In the genomic region with DNA sequence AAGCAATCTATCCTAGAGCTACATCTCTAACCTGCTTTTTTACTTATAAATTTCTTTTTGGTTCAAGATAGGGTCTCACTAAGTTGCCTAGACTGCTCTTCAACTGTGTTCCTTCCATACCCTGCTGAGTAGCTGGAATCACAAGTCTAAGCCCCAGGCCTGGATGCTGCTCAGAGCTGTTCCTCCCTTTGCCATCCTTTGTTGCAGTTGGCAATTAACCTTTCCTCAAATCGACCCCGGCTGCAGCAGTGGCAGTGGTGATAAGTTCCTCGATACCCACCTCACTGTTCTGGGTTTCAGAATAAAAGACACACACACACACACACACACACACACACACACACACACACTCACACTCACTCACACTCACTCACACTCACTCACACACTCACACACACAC, we compare ENCODE assay signal across 34 mouse cellular contexts. TPM values are rescaled to one million over a fixed set of nuclear protein-coding genes. Genes with fewer than 3 reads are reported as not detected.
"Had no signal": no experiment of that assay in that cellular context is flagged by ENCODE, and none has a peak within 500 bp of the region (broad histone marks: within the 10 kb centered on the region; RNA-seq: fewer than 3 reads in every experiment).

No protein-coding gene starts in this region.

- DNase-seq: heart, postnatal 10 days; heart, postnatal 14 days; heart, postnatal 36 days; heart, postnatal 4 days; kidney, adult 11 months; kidney, adult 18-20 months; kidney, adult 2 months; kidney, adult 8-10 months; kidney, adult 9 months; kidney, postnatal 10 days; kidney, postnatal 14 days; kidney, postnatal 25 days; kidney, postnatal 36 days; kidney, postnatal 4 days; layer of hippocampus, adult 9-11 months; layer of hippocampus, postnatal 36 days had no signal

- H3K9ac ChIP-seq: heart, embryonic 12.5 days; heart, embryonic 13.5 days; heart, embryonic 15.5 days; hindbrain, embryonic 12.5 days; hindbrain, embryonic 14.5 days; hindbrain, embryonic 15.5 days; intestine, embryonic 15.5 days; kidney, embryonic 15.5 days had no signal

- H3K27ac ChIP-seq: heart, embryonic 13.5 days; heart, embryonic 15.5 days; hindbrain, embryonic 12.5 days; hindbrain, embryonic 13.5 days; hindbrain, embryonic 14.5 days; hindbrain, postnatal 0 days; intestine, embryonic 15.5 days; kidney, embryonic 15.5 days; kidney, postnatal 0 days had no signal

- H3K36me3 ChIP-seq: heart, embryonic 10.5 days; heart, embryonic 12.5 days; heart, embryonic 13.5 days; heart, embryonic 15.5 days; hindbrain, embryonic 10.5 days; hindbrain, embryonic 12.5 days; hindbrain, embryonic 13.5 days; hindbrain, embryonic 15.5 days; intestine, embryonic 15.5 days; kidney, embryonic 15.5 days had no signal

- H3K9me3 ChIP-seq: heart, embryonic 10.5 days; heart, embryonic 12.5 days; heart, embryonic 13.5 days; heart, embryonic 15.5 days; hindbrain, embryonic 12.5 days; hindbrain, embryonic 13.5 days; hindbrain, embryonic 15.5 days; intestine, embryonic 15.5 days; kidney, embryonic 15.5 days had no signal

- H3K4me2 ChIP-seq: heart, embryonic 12.5 days; heart, embryonic 13.5 days; heart, embryonic 15.5 days; hindbrain, embryonic 12.5 days; hindbrain, embryonic 14.5 days; intestine, embryonic 15.5 days; kidney, embryonic 15.5 days had no signal

- ATAC-seq: inflammation-experienced regulatory T-cells, adult 6 months; intestine, embryonic 15.5 days; intestine, embryonic 16.5 days; intestine, postnatal 0 days had no signal

- H3K4me3 ChIP-seq: heart, embryonic 10.5 days; heart, embryonic 12.5 days; heart, embryonic 13.5 days; heart, embryonic 15.5 days; hindbrain, embryonic 10.5 days; hindbrain, embryonic 12.5 days; hindbrain, embryonic 13.5 days; hindbrain, embryonic 15.5 days; intestine, embryonic 15.5 days; kidney, embryonic 15.5 days; layer of hippocampus, adult 2 months had no signal

- H3K27me3 ChIP-seq: heart, embryonic 12.5 days; heart, embryonic 13.5 days; heart, embryonic 15.5 days; hindbrain, embryonic 12.5 days; hindbrain, embryonic 13.5 days; hindbrain, embryonic 15.5 days; intestine, embryonic 15.5 days; kidney, embryonic 15.5 days had no signal

RNA-seq across cellular contexts. Expression of a gene that starts 4.0 kb away (rescaled TPM):
- polyA plus RNA-seq: inflammation-experienced regulatory T-cells, adult 6 months had no signal

RNA-seq across cellular contexts. Expression of a gene that starts 17.4 kb away (rescaled TPM):
- polyA plus RNA-seq: inflammation-experienced regulatory T-cells, adult 6 months; kidney, embryonic 14.5 days had no signal
